Mouse (Mus musculus) bone marrow macrophage, adult 2 months (primary cell): Measurements from ENCODE around the gene Plekha7.

ENCODE experiments used
- CTCF ChIP-seq: IDR thresholded peaks from 2 replicates; pipeline ENCODE4 v1.5.1; 2012; ENCODE audit warnings: low read depth, mild to moderate bottlenecking, low read length, moderate library complexity
- POLR2A ChIP-seq: IDR thresholded peaks from 2 replicates; pipeline ENCODE4 v1.6.1; 2012; ENCODE audit warnings: mild to moderate bottlenecking, low read depth, low read length, borderline replicate concordance

- TF ChIP-seq CTCF (no peak), POLR2A (no peak)
Measured at GRCm38 (mm10) chr7:116306601-116307000, 1.6 kb downstream of the Plekha7 start.
